Mouse (Mus musculus) ES-E14 (cell line): ENCODE measurements around the gene Nr2c1. TPM values are rescaled to one million over a fixed set of nuclear protein-coding genes. Genes with fewer than 3 reads are reported as not detected.

Experiments
- DNase-seq: peaks from one replicate; pipeline ENCODE4 v3.0.0-alpha.2; 2013; ENCODE audit warnings: low read depth, low spot score
- H3K27ac ChIP-seq: 2 replicates; pipeline ENCODE4 v1.5.1; 2012; ENCODE audit warnings: low read depth, mild to moderate bottlenecking, low read length, moderate library complexity, mixed read lengths; ENCODE audit not compliant: poor library complexity, insufficient read depth, severe bottlenecking
- H3K36me3 ChIP-seq: 2 replicates; pipeline ENCODE4 v1.6.1; 2012; ENCODE audit warnings: mild to moderate bottlenecking, low read length, moderate library complexity, mixed read lengths; ENCODE audit not compliant: control insufficient read depth, poor library complexity, insufficient read depth, severe bottlenecking
- H3K4me1 ChIP-seq, 2 experiments: fragments of 150-350 bp in 1 of 2; sonication (generic) in 1 of 2; 2 replicates each; pipeline ENCODE4 v1.6.1; 2012; ENCODE audit warnings: low read length in 2 of 2, mild to moderate bottlenecking in 1 of 2, mixed read lengths in 1 of 2; ENCODE audit not compliant: control insufficient read depth in 2 of 2, insufficient read depth in 2 of 2, poor library complexity in 1 of 2
- H3K4me3 ChIP-seq, 2 experiments: fragments of 150-350 bp in 1 of 2; sonication (generic) in 1 of 2; 2 replicates each; pipeline ENCODE4 v1.5.1; 2012; ENCODE audit warnings: low read length in 2 of 2, low read depth in 1 of 2, mild to moderate bottlenecking in 1 of 2, mixed read lengths in 1 of 2; ENCODE audit not compliant: insufficient read depth in 1 of 2, poor library complexity in 1 of 2, severe bottlenecking in 1 of 2
- H3K9ac ChIP-seq: 2 replicates; pipeline ENCODE4 v1.6.1; 2012; ENCODE audit warnings: low read depth, mild to moderate bottlenecking, low read length, mixed read lengths; ENCODE audit not compliant: poor library complexity, insufficient read depth, severe bottlenecking
- H3K9me3 ChIP-seq: fragments of 150-350 bp; sonication (generic); 2 replicates; pipeline ENCODE4 v1.6.1; 2012; ENCODE audit warnings: low read depth, mild to moderate bottlenecking, low read length; ENCODE audit not compliant: control insufficient read depth, insufficient read depth
- CHD2 ChIP-seq: IDR thresholded peaks from 2 replicates; pipeline ENCODE4 v1.6.1; 2014; ENCODE audit warnings: mild to moderate bottlenecking, low read depth, low read length, inconsistent platforms
- HCFC1 ChIP-seq: IDR thresholded peaks from 2 replicates; pipeline ENCODE4 v1.6.1; 2012; ENCODE audit warnings: low read length, inconsistent platforms, borderline replicate concordance; ENCODE audit not compliant: insufficient read depth
- MAFK ChIP-seq: IDR thresholded peaks from 2 replicates; pipeline ENCODE4 v1.6.1; 2014; ENCODE audit warnings: mild to moderate bottlenecking, low read depth, low read length, inconsistent platforms; ENCODE audit not compliant: insufficient read depth
- ZC3H11A ChIP-seq: IDR thresholded peaks from 2 replicates; pipeline ENCODE4 v1.6.1; 2012; ENCODE audit warnings: low read depth, mild to moderate bottlenecking, inconsistent platforms, low read length, borderline replicate concordance
- ZNF384 ChIP-seq: IDR thresholded peaks from 2 replicates; pipeline ENCODE4 v1.6.1; 2012; ENCODE audit warnings: low read depth, low read length, inconsistent platforms
- in situ Hi-C, 2 experiments: fragments of 600-800 bp; cut with MboI; formaldehyde crosslinking; loops; one replicate each; pipeline ENCODE4 v1.15.1; 2025; ENCODE audit warnings: low sequenced_read_pairs in 2 of 2, inconsistent platforms in 1 of 2; ENCODE audit not compliant: unreplicated experiment in 2 of 2
- total RNA-seq: library from RNA; depleted of rRNA; stranded (reverse); fragments of 300-350 nt; gene quantifications from 2 replicates; pipeline ENCODE4 v1.2.3, GENCODE M21; 2012

The Nr2c1 gene
- total RNA-seq, 1 experiment: 6.5 TPM

GRCm38 (mm10) chr10:94108791-94109190 is 39.0 kb upstream of the Nr2c1 start:
- Histone ChIP-seq H3K9me3 (no peaks in the 10 kb centered on the region), H3K9ac (no peak overlapping the region)
- in situ Hi-C loops: no loop called here

GRCm38 (mm10) chr10:94110834-94111754 is 36.7 kb upstream of the Nr2c1 start:
- no peak for DNase-seq
- Histone ChIP-seq H3K27ac (no peak overlapping the region), H3K36me3 (no peaks in the 10 kb centered on the region), H3K9ac (no peak overlapping the region), H3K4me3 (no peak overlapping the region), H3K9me3 (no peaks in the 10 kb centered on the region), H3K4me1 (no peaks in the 10 kb centered on the region)
- in situ Hi-C loops: loop anchor here in 1 of 2 experiments (5.0 kb wide), 1 partner anchor 84 kb away; no protein-coding TSS in a partner anchor
- TF ChIP-seq ZC3H11A: no peak
- TF ChIP-seq ZNF384: no peak
- TF ChIP-seq HCFC1: no peak
- no peak for TF ChIP-seq CHD2
- TF ChIP-seq MAFK: no peak

More at GRCm38 (mm10) chr10:94108791-94109190, 39.0 kb upstream of the Nr2c1 start:
- no peak overlapping the region for H3K27ac ChIP-seq
- TF ChIP-seq MAFK (no peak), ZNF384 (no peak), HCFC1 (no peak), CHD2 (no peak), ZC3H11A (no peak)
- H3K36me3 ChIP-seq: no peaks in the 10 kb centered on the region
- H3K4me3 ChIP-seq: no peak overlapping the region
- no peak for DNase-seq
- H3K4me1 ChIP-seq: no peaks in the 10 kb centered on the region

- no peak for DNase-seq
- in situ Hi-C loops: loop anchor here in 1 of 2 experiments (5.0 kb wide), 1 partner anchor 85 kb away; no protein-coding TSS in a partner anchor
- no peak for TF ChIP-seq ZNF384
- no peak for TF ChIP-seq HCFC1
- no peak for TF ChIP-seq ZC3H11A
- no peak for TF ChIP-seq MAFK
- TF ChIP-seq CHD2: no peak
- Histone ChIP-seq H3K4me3 (no peak overlapping the region), H3K9ac (no peak overlapping the region), H3K9me3 (no peaks in the 10 kb centered on the region), H3K4me1 (no peaks in the 10 kb centered on the region), H3K27ac (no peak overlapping the region), H3K36me3 (no peaks in the 10 kb centered on the region)
Observed at GRCm38 (mm10) chr10:94112207-94112606, 35.6 kb upstream of the Nr2c1 start.

GRCm38 (mm10) chr10:94115893-94116599 is 31.8 kb upstream of the Nr2c1 start:
- Histone ChIP-seq H3K4me1 (no peaks in the 10 kb centered on the region), H3K36me3 (no peaks in the 10 kb centered on the region), H3K4me3 (no peak overlapping the region), H3K9me3 (no peaks in the 10 kb centered on the region), H3K27ac (no peak overlapping the region), H3K9ac (no peak overlapping the region)
- peak; percentile 60 for DNase-seq
- in situ Hi-C loops: no loop called here
- TF ChIP-seq MAFK (no peak), HCFC1 (no peak), CHD2 (no peak), ZC3H11A (peak; percentile 88), ZNF384 (0 out of 2 replicates have a peak, but pooled peaks have one; percentile 9)
